Mouse (Mus musculus): ENCODE data around the gene Rap1gds1.
A peak's percentile ranks its signal among the peaks of the same experiment; 100 is the strongest.

Gene Rap1gds1

GRCm38 (mm10) chr3:138900571-138901141 lies 174.3 kb downstream of the Rap1gds1 start:
- H3K27me3 ChIP-seq (ENCODE audit: insufficient read depth, low read length) = no peaks in the 10 kb centered on the region

GRCm38 (mm10) chr3:138898055-138898454 lies 176.9 kb downstream of the Rap1gds1 start:
- H3K27me3 ChIP-seq (ENCODE audit: insufficient read depth, low read length) = no peaks in the 10 kb centered on the region
- peaks cover 38% of the 10 kb centered on the region for H3K36me3 ChIP-seq (ENCODE audit: insufficient read depth, low read length)
- peaks cover 27% of the 10 kb centered on the region for H3K4me1 ChIP-seq (replicated peaks; ENCODE audit: low read depth, low read length)
- H3K4me3 ChIP-seq (replicated peaks; ENCODE audit: low read length) = no peak overlapping the region
- no peaks in the 10 kb centered on the region for H3K9me3 ChIP-seq (ENCODE audit: low read length)
- TF ChIP-seq POU5F1 (IDR thresholded peaks at IDR 0.05; ENCODE audit: borderline replicate concordance, low read length) (no peak), CTCF (conservative IDR thresholded peaks at IDR 0.05; ENCODE audit: low read length) (no peak), NANOG (IDR thresholded peaks at IDR 0.05; ENCODE audit: borderline replicate concordance, low read length) (no peak)

More at GRCm38 (mm10) chr3:138900571-138901141, 174.3 kb downstream of the Rap1gds1 start:
- H3K4me3 ChIP-seq (replicated peaks; ENCODE audit: low read length) = no peak overlapping the region
- H3K9me3 ChIP-seq (ENCODE audit: low read length) = no peaks in the 10 kb centered on the region
- TF ChIP-seq CTCF (conservative IDR thresholded peaks at IDR 0.05; ENCODE audit: low read length) (no peak), POU5F1 (IDR thresholded peaks at IDR 0.05; ENCODE audit: borderline replicate concordance, low read length) (no peak), NANOG (IDR thresholded peaks at IDR 0.05; ENCODE audit: borderline replicate concordance, low read length) (no peak)
- peaks cover 25% of the 10 kb centered on the region for H3K4me1 ChIP-seq (replicated peaks; ENCODE audit: low read depth, low read length)
- peaks cover 32% of the 10 kb centered on the region for H3K36me3 ChIP-seq (ENCODE audit: insufficient read depth, low read length)

DNA sequence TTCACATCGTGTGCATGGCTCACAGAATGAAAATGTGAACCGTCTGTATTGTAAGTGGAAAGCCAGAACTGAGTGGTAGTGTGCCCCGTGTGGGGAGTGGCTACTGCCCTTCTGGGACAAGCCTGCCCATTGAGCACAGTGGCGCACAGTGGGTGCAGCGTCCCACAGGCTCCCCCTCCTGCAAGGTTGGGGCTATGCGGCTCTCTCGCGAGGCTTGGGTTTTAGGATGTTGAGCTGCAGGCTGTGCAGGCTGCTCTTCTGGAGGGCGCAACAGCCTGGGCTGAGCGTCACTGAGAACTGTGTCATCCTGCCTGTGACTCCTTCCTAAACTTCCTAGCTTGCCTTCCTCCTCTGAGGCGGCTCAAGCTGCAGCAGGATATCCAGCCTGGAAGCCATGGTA lies 177.5 kb downstream of the Rap1gds1 start:
- no peak for TF ChIP-seq NANOG (IDR thresholded peaks at IDR 0.05; ENCODE audit: borderline replicate concordance, low read length)
- TF ChIP-seq POU5F1 (IDR thresholded peaks at IDR 0.05; ENCODE audit: borderline replicate concordance, low read length) = no peak
- TF ChIP-seq CTCF (conservative IDR thresholded peaks at IDR 0.05; ENCODE audit: low read length) = no peak
- H3K9me3 ChIP-seq (ENCODE audit: low read length) = no peaks in the 10 kb centered on the region
- H3K4me3 ChIP-seq (replicated peaks; ENCODE audit: low read length) = peak overlapping the region; percentile 62
- H3K36me3 ChIP-seq (ENCODE audit: insufficient read depth, low read length) = peaks cover 33% of the 10 kb centered on the region
- H3K4me1 ChIP-seq (replicated peaks; ENCODE audit: low read depth, low read length) = peaks cover 24% of the 10 kb centered on the region
- no peaks in the 10 kb centered on the region for H3K27me3 ChIP-seq (ENCODE audit: insufficient read depth, low read length)

DNA sequence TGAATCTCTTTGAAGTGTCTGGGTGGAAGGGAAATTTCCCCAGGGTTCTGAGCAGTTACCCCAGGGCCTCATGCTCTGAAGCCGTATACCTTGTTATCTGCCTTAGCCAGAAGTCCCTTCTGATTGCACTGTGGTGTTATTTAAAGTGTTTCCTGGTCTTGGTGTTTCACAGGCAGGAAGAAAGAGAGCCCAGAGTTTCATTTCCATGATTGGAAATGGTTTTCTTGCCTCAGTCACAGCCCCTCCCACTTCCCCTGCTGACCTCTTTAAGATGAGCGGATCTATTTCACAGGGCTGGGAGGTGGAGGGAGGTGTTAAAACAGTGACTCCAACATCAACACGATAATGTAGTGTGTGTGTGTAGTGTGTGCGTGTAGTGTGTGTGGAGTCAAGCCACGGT lies 181.5 kb downstream of the Rap1gds1 start:
- H3K27me3 ChIP-seq (ENCODE audit: insufficient read depth, low read length) = no peaks in the 10 kb centered on the region
- no peaks in the 10 kb centered on the region for H3K9me3 ChIP-seq (ENCODE audit: low read length)
- H3K36me3 ChIP-seq (ENCODE audit: insufficient read depth, low read length) = peaks cover 17% of the 10 kb centered on the region; the same call in 1 of the 2 replicates
- no peak for TF ChIP-seq POU5F1 (IDR thresholded peaks at IDR 0.05; ENCODE audit: borderline replicate concordance, low read length)
- TF ChIP-seq CTCF (conservative IDR thresholded peaks at IDR 0.05; ENCODE audit: low read length) = no peak
- TF ChIP-seq NANOG (IDR thresholded peaks at IDR 0.05; ENCODE audit: borderline replicate concordance, low read length) = no peak
- peaks cover 27% of the 10 kb centered on the region for H3K4me1 ChIP-seq (replicated peaks; ENCODE audit: low read depth, low read length)
- no peak overlapping the region for H3K4me3 ChIP-seq (replicated peaks; ENCODE audit: low read length)

DNA sequence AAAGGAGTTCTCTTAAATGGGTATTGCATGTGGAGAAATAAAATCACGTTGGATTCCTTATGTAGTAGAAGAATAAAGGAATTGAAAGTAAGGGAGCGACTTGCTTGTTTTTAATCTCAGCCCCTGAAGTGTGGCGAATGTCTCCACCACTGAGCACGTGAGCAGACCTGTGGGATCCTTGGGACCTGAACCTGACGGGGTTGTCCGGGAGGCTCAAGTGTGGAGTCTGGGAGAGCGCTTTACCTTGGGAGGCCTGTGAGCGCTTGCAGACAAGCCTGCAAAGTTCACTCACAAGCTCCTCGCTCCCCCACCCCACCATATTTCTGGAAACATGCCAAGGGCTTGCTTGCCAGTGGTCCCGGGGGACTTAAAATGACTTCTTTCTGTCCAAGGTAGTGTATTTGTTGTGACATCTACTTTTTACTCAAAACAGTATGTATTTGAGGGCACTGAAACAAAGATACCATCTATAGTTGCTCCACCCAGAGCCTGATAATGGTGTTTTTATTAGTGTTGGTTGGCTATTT lies 185.2 kb downstream of the Rap1gds1 start:
- no peaks in the 10 kb centered on the region for H3K27me3 ChIP-seq (ENCODE audit: insufficient read depth, low read length)
- H3K4me3 ChIP-seq (replicated peaks; ENCODE audit: low read length) = no peak overlapping the region
- peaks cover 5% of the 10 kb centered on the region; the same call in 1 of the 2 replicates for H3K36me3 ChIP-seq (ENCODE audit: insufficient read depth, low read length)
- H3K9me3 ChIP-seq (ENCODE audit: low read length) = no peaks in the 10 kb centered on the region
- no peak for TF ChIP-seq NANOG (IDR thresholded peaks at IDR 0.05; ENCODE audit: borderline replicate concordance, low read length)
- TF ChIP-seq POU5F1 (IDR thresholded peaks at IDR 0.05; ENCODE audit: borderline replicate concordance, low read length) = no peak
- H3K4me1 ChIP-seq (replicated peaks; ENCODE audit: low read depth, low read length) = peaks cover 17% of the 10 kb centered on the region

- H3K4me3 ChIP-seq (replicated peaks; ENCODE audit: low read length) = no peak overlapping the region
- peaks cover 17% of the 10 kb centered on the region for H3K4me1 ChIP-seq (replicated peaks; ENCODE audit: low read depth, low read length)
- TF ChIP-seq CTCF (conservative IDR thresholded peaks at IDR 0.05; ENCODE audit: low read length) = no peak
- no peaks in the 10 kb centered on the region for H3K9me3 ChIP-seq (ENCODE audit: low read length)
- H3K27me3 ChIP-seq (ENCODE audit: insufficient read depth, low read length) = no peaks in the 10 kb centered on the region
- peaks cover 4% of the 10 kb centered on the region; the same call in 1 of the 2 replicates for H3K36me3 ChIP-seq (ENCODE audit: insufficient read depth, low read length)
Measured at GRCm38 (mm10) chr3:138889214-138889613, 185.8 kb downstream of the Rap1gds1 start.

- H3K36me3 ChIP-seq (ENCODE audit: insufficient read depth, low read length) = peaks cover 4% of the 10 kb centered on the region; the same call in 1 of the 2 replicates
- TF ChIP-seq NANOG (IDR thresholded peaks at IDR 0.05; ENCODE audit: borderline replicate concordance, low read length) (no peak), POU5F1 (IDR thresholded peaks at IDR 0.05; ENCODE audit: borderline replicate concordance, low read length) (no peak), CTCF (conservative IDR thresholded peaks at IDR 0.05; ENCODE audit: low read length) (no peak)
- peaks cover 12% of the 10 kb centered on the region; the same call in 1 of the 2 replicates for H3K4me1 ChIP-seq (replicated peaks; ENCODE audit: low read depth, low read length)
- H3K4me3 ChIP-seq (replicated peaks; ENCODE audit: low read length) = no peak overlapping the region
- no peaks in the 10 kb centered on the region for H3K9me3 ChIP-seq (ENCODE audit: low read length)
- no peaks in the 10 kb centered on the region for H3K27me3 ChIP-seq (ENCODE audit: insufficient read depth, low read length)
Measured at GRCm38 (mm10) chr3:138886121-138886520, 188.9 kb downstream of the Rap1gds1 start.

DNA sequence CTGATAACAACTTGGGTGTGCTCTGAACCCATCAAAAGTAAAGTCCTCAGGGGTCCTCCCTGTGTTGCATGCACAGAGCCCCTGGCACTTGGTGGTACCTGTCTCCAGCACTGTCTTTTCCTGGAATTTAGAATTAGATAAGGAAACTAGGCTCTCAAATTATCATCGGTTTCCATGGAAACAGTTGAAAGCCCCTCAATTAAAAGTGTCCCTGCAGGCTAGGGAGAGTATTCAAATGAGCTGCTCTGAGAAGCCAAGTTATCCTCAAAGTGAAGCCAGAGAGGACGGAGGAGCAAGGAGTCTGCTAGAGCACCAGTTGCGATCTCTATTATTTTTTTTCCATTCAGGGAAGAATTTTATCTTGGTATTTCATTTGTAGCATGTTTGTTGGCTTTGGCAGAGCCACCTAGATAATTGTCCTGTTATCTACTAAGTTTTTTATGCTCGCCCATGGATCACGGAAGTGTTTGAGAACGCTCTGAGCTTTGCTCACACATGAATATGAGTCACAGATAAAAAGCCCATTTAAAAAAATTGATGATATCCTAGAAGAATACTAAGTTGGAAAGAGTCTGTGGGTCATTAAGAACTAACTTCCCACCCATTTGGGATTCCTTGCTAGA lies 193.2 kb downstream of the Rap1gds1 start:
- H3K27me3 ChIP-seq (ENCODE audit: insufficient read depth, low read length) = peaks cover 4% of the 10 kb centered on the region
- no peaks in the 10 kb centered on the region; the same call in 1 of the 2 replicates for H3K36me3 ChIP-seq (ENCODE audit: insufficient read depth, low read length)
- H3K9me3 ChIP-seq (ENCODE audit: low read length) = no peaks in the 10 kb centered on the region
- TF ChIP-seq CTCF (conservative IDR thresholded peaks at IDR 0.05; ENCODE audit: low read length) (no peak), NANOG (IDR thresholded peaks at IDR 0.05; ENCODE audit: borderline replicate concordance, low read length) (no peak), POU5F1 (IDR thresholded peaks at IDR 0.05; ENCODE audit: borderline replicate concordance, low read length) (no peak)
- peaks cover 14% of the 10 kb centered on the region for H3K4me1 ChIP-seq (replicated peaks; ENCODE audit: low read depth, low read length)
- H3K4me3 ChIP-seq (replicated peaks; ENCODE audit: low read length) = no peak overlapping the region

Data from E14TG2a.4 (cell line).